Mouse (Mus musculus) forebrain, postnatal 0 days (tissue): ENCODE measurements at regions not wholly inside any gene's neighbourhood (a gene's known extent, or its start where the extent isn't known, plus 50 kb on each side); places are given as distances from the start of the nearest gene placed in this dataset.
A peak's percentile ranks its signal among the peaks of the same experiment; 100 is the strongest.

Experiments used
- ATAC-seq: fragments of 200-750 bp; cut with Nextera tagmentation; 2 replicates; pipeline ENCODE4 v1.8.0; 2017; ENCODE audit warnings: mild to moderate bottlenecking, moderate library complexity
- DNase-seq: peaks from one replicate; pipeline ENCODE4 v3.0.0-alpha.2; 2015
- H3K27ac ChIP-seq: fragments of 300-500 bp; sonication (generic); 2 replicates; pipeline ENCODE4 v1.5.1; 2014; ENCODE audit warnings: low read depth, mild to moderate bottlenecking, antibody characterized with exemption, low read length, moderate library complexity, mixed read lengths
- H3K27me3 ChIP-seq: fragments of 300-500 bp; sonication (generic); 2 replicates; pipeline ENCODE4 v1.6.1; 2014; ENCODE audit warnings: mild to moderate bottlenecking, low read length, mixed read lengths; ENCODE audit not compliant: insufficient read depth
- H3K36me3 ChIP-seq: fragments of 300-500 bp; sonication (generic); 2 replicates; pipeline ENCODE4 v1.6.1; 2014; ENCODE audit warnings: mild to moderate bottlenecking, moderate library complexity; ENCODE audit not compliant: insufficient read depth
- H3K4me1 ChIP-seq: fragments of 300-500 bp; sonication (generic); 2 replicates; pipeline ENCODE4 v1.6.1; 2014; ENCODE audit warnings: antibody characterized with exemption; ENCODE audit not compliant: insufficient read depth
- H3K4me2 ChIP-seq: fragments of 300-500 bp; sonication (generic); 2 replicates; pipeline ENCODE4 v1.6.1; 2014; ENCODE audit warnings: low read depth, mild to moderate bottlenecking, moderate library complexity
- H3K4me3 ChIP-seq: fragments of 300-500 bp; sonication (generic); 2 replicates; pipeline ENCODE4 v1.5.1; 2014; ENCODE audit warnings: low read depth, low read length, mixed read lengths
- H3K9ac ChIP-seq: fragments of 300-500 bp; sonication (generic); 2 replicates; pipeline ENCODE4 v1.6.1; 2014; ENCODE audit warnings: mild to moderate bottlenecking
- H3K9me3 ChIP-seq: fragments of 300-500 bp; sonication (generic); 2 replicates; pipeline ENCODE4 v1.6.1; 2016; ENCODE audit warnings: low read length
- CTCF ChIP-seq: sonication (generic); IDR thresholded peaks from 2 replicates; pipeline ENCODE4 v1.5.1; 2016; ENCODE audit warnings: antibody characterized with exemption, control low read depth, low read depth
- WGBS: fragments of 180-500 bp; shearing (Covaris S2); extraction: QIAGEN DNeasy Blood & Tissue Kit; methylation state at CpG from one replicate; pipeline ENCODE4 v1.1.7; 2014; 5-methylcytosine and 5-hydroxymethylcytosine counted together

- Histone ChIP-seq H3K4me2 (no peak overlapping the region), H3K9ac (no peak overlapping the region), H3K4me1 (no peaks in the 10 kb centered on the region), H3K27me3 (no peaks in the 10 kb centered on the region), H3K27ac (no peak overlapping the region), H3K36me3 (no peaks in the 10 kb centered on the region), H3K4me3 (no peak overlapping the region), H3K9me3 (no peaks in the 10 kb centered on the region)
- no peak for TF ChIP-seq CTCF
- DNase-seq: no peak
- no peak for ATAC-seq
- WGBS: 83% methylated on average over 6 of the region's 6 CpGs
These were observed 419.0 kb downstream of the Kcnj2 start for GRCm38 (mm10) chr11:111484981-111485380.

GRCm38 (mm10) chr11:111512471-111512870 is 446.5 kb downstream of the Kcnj2 start:
- H3K36me3 ChIP-seq: no peaks in the 10 kb centered on the region
- no peak overlapping the region for H3K27ac ChIP-seq
- no peaks in the 10 kb centered on the region for H3K4me1 ChIP-seq
- no peak overlapping the region for H3K4me3 ChIP-seq
- TF ChIP-seq CTCF: no peak
- DNase-seq (no peak), ATAC-seq (no peak)
- no peak overlapping the region for H3K9ac ChIP-seq
- H3K4me2 ChIP-seq: no peak overlapping the region
- whole genome bisulfite sequencing: 42% methylated on average over 4 of the region's 4 CpGs
- H3K9me3 ChIP-seq: no peaks in the 10 kb centered on the region
- no peaks in the 10 kb centered on the region for H3K27me3 ChIP-seq

- no peaks in the 10 kb centered on the region for H3K36me3 ChIP-seq
- peak overlapping the region; percentile 38 for H3K4me2 ChIP-seq
- no peak for TF ChIP-seq CTCF
- no peaks in the 10 kb centered on the region for H3K27me3 ChIP-seq
- ATAC-seq (peak; percentile 78), DNase-seq (peak; percentile 80)
- peak overlapping the region; percentile 25; the same call in 1 of the 2 replicates for H3K9ac ChIP-seq
- no peaks in the 10 kb centered on the region for H3K4me1 ChIP-seq
- WGBS: 16% methylated on average over 8 of the region's 8 CpGs
- no peaks in the 10 kb centered on the region for H3K9me3 ChIP-seq
- H3K27ac ChIP-seq: no peak overlapping the region
- peak overlapping the region; percentile 22 for H3K4me3 ChIP-seq
These were observed 456.8 kb downstream of the Kcnj2 start for GRCm38 (mm10) chr11:111522716-111523115.

- H3K27ac ChIP-seq: no peak overlapping the region
- H3K4me2 ChIP-seq: peak overlapping the region; percentile 38
- WGBS: 50% methylated on average over 8 of the region's 8 CpGs
- no peak for ATAC-seq
- no peak overlapping the region for H3K9ac ChIP-seq
- no peaks in the 10 kb centered on the region for H3K36me3 ChIP-seq
- peak; percentile 71 for DNase-seq
- no peaks in the 10 kb centered on the region for H3K9me3 ChIP-seq
- peak; percentile 83 for TF ChIP-seq CTCF
- H3K27me3 ChIP-seq: no peaks in the 10 kb centered on the region
- peak overlapping the region; percentile 22; the same call in 1 of the 2 replicates for H3K4me3 ChIP-seq
- no peaks in the 10 kb centered on the region for H3K4me1 ChIP-seq
These were observed 457.5 kb downstream of the Kcnj2 start for GRCm38 (mm10) chr11:111523465-111523864.

- no peak for TF ChIP-seq CTCF
These were observed 460.2 kb downstream of the Kcnj2 start for GRCm38 (mm10) chr11:111526010-111526742.

GRCm38 (mm10) chr11:111529591-111529990 is 463.6 kb downstream of the Kcnj2 start:
- H3K9ac ChIP-seq: no peak overlapping the region
- DNase-seq: no peak
- no peaks in the 10 kb centered on the region for H3K9me3 ChIP-seq
- no peaks in the 10 kb centered on the region for H3K27me3 ChIP-seq
- no peak overlapping the region for H3K27ac ChIP-seq
- no peak overlapping the region for H3K4me3 ChIP-seq
- WGBS: 78% methylated on average over 9 of the region's 9 CpGs
- no peak for TF ChIP-seq CTCF
- no peaks in the 10 kb centered on the region for H3K36me3 ChIP-seq
- no peak for ATAC-seq
- H3K4me1 ChIP-seq: no peaks in the 10 kb centered on the region
- H3K4me2 ChIP-seq: no peak overlapping the region

More at GRCm38 (mm10) chr11:111526010-111526742, 460.2 kb downstream of the Kcnj2 start:
- Histone ChIP-seq H3K9ac (no peak overlapping the region), H3K27me3 (no peaks in the 10 kb centered on the region), H3K36me3 (no peaks in the 10 kb centered on the region), H3K27ac (no peak overlapping the region), H3K4me1 (no peaks in the 10 kb centered on the region), H3K9me3 (no peaks in the 10 kb centered on the region), H3K4me3 (no peak overlapping the region), H3K4me2 (no peak overlapping the region)
- no peak for DNase-seq
- no peak for ATAC-seq
- WGBS: 86% methylated on average over 6 of the region's 6 CpGs

- no peak for TF ChIP-seq CTCF
- no peaks in the 10 kb centered on the region for H3K9me3 ChIP-seq
- ATAC-seq (no peak; the same call in 1 of the 2 replicates), DNase-seq (no peak)
- H3K27ac ChIP-seq: no peak overlapping the region
- WGBS: 53% methylated on average over 3 of the region's 3 CpGs
- no peaks in the 10 kb centered on the region for H3K4me1 ChIP-seq
- no peak overlapping the region for H3K9ac ChIP-seq
- no peak overlapping the region for H3K4me2 ChIP-seq
- no peak overlapping the region for H3K4me3 ChIP-seq
- no peaks in the 10 kb centered on the region for H3K36me3 ChIP-seq
- no peaks in the 10 kb centered on the region for H3K27me3 ChIP-seq
These were observed 464.9 kb downstream of the Kcnj2 start for GRCm38 (mm10) chr11:111530912-111531311.
